Mouse (Mus musculus) spleen, postnatal 10 days (tissue): ENCODE measurements around the gene Fnbp1.

Source experiments
- DNase-seq, 2 experiments: peaks; one replicate each; pipeline ENCODE4 v3.0.0; 2021 to 2022; ENCODE audit warnings: low spot score in 2 of 2

Fnbp1 gene

DNA sequence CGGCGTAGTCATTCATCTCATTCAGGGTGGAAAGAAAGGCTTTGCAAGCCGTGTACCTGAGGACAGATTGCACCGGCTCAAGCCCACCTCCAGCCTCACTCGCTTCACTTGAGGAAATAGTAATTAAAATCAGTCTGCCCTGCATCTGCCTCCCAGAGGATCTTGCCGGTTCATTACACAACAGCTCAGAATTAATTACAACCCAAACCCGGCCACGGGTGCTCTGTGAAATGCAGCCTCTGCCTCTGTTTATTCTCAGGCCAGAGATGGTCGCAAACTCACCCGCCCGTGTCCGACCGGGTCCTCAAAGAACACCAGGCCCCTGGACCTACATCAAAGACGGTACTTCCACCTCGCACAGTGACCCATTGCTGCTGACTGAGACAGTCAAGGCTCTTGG is 45.7 kb downstream of the Fnbp1 start:
- DNase-seq: no peak

- DNase-seq: no peak
These were observed 47.2 kb downstream of the Fnbp1 start for GRCm38 (mm10) chr2:31094565-31094964.

- no peak for DNase-seq
These were observed 48.9 kb downstream of the Fnbp1 start for GRCm38 (mm10) chr2:31092939-31093338.

GRCm38 (mm10) chr2:31091182-31091581 is 50.6 kb downstream of the Fnbp1 start:
- DNase-seq: no peak

- DNase-seq: no peak
These were observed 52.2 kb downstream of the Fnbp1 start for GRCm38 (mm10) chr2:31089607-31090006.

GRCm38 (mm10) chr2:31088871-31089270 is 52.9 kb downstream of the Fnbp1 start:
- no peak for DNase-seq

GRCm38 (mm10) chr2:31087663-31088661 is 53.8 kb downstream of the Fnbp1 start:
- peak in 1 of 2 experiments; percentile 34 for DNase-seq

DNA sequence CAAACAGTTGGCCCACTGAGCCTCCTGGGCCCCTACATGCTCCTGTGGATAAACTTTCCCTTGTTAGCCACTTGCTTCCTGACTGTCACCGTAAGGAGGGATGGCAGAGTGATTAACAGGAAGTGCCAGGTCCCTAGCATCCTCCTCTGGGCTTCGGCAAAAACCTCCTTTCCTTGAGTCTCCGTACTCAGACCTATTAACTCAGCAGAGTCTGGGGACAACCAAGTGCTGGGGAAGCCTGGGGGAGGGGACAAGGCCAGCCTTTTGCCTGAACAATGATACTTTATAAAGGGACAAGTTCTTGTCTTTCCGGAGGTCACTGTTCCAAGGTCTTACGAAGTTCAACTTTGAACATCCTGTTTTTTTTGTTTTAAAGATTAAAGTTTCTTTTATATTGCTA is 54.7 kb downstream of the Fnbp1 start:
- DNase-seq: peak in 1 of 2 experiments; percentile 29

GRCm38 (mm10) chr2:31086543-31086942 is 55.3 kb downstream of the Fnbp1 start:
- DNase-seq: no peak

GRCm38 (mm10) chr2:31084169-31084850 is 57.5 kb downstream of the Fnbp1 start:
- DNase-seq: no peak

DNA sequence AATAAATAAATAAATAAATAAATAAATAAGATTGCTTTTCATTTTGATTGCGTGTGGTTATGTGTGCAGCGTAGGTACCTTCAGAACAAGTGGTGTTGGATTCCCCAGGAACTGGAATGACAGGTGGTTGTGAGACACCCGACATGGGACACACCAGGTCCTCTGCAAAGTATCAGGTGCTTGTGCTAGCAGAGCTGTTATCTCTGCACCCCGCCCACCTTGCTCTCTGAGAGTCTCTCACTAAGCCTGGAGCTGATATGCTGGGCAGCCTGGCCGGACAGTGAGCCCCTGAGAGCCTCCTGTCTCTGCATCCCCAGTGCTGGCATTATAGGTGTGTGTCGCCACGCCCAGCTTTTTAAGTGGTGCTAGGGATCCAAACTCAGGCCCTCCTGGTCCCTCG is 58.4 kb downstream of the Fnbp1 start:
- DNase-seq: no peak

GRCm38 (mm10) chr2:31082639-31083038 is 59.2 kb downstream of the Fnbp1 start:
- DNase-seq: peak; percentile 27 to 74

DNA sequence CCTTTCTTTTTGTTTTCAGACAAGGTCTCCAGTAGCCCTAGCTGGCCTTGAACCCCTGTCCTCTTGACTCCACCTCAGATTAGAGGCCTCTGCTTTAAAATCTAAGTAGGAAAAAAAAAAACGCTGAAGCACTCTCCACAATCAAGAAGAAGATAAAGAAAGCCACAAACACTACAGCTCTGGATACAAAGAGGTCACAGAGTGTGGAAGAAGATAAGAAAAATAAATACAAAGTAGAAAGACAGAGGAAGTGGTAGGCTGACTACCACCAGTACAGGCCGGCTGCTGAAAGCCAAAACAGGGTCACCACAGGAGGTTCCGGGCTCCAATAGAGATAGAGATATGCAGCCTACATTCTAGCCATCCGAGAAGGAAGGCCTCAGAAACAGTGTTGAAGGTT is 60.5 kb downstream of the Fnbp1 start:
- DNase-seq: no peak

DNA sequence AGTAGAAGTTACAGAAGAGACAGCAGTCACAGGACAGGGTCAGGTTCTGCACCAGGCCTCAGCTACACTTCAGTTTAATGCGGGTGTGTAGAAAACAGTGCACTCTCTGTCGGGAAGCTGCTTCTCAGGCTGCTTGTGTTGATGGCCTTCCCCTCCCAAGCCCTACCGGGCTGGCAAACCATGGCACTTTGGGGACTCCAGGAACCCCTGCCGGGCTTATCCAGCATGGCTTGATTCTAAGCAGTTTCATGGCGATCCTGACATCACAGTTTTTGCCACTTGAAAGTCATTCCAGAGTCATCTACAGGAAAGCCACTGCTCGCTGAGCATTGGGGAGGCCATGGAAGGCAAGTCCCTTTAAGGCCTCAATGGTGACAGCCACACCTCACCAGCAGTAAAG is 62.7 kb downstream of the Fnbp1 start:
- no peak for DNase-seq

GRCm38 (mm10) chr2:31077574-31077973 is 64.2 kb downstream of the Fnbp1 start:
- no peak for DNase-seq

DNA sequence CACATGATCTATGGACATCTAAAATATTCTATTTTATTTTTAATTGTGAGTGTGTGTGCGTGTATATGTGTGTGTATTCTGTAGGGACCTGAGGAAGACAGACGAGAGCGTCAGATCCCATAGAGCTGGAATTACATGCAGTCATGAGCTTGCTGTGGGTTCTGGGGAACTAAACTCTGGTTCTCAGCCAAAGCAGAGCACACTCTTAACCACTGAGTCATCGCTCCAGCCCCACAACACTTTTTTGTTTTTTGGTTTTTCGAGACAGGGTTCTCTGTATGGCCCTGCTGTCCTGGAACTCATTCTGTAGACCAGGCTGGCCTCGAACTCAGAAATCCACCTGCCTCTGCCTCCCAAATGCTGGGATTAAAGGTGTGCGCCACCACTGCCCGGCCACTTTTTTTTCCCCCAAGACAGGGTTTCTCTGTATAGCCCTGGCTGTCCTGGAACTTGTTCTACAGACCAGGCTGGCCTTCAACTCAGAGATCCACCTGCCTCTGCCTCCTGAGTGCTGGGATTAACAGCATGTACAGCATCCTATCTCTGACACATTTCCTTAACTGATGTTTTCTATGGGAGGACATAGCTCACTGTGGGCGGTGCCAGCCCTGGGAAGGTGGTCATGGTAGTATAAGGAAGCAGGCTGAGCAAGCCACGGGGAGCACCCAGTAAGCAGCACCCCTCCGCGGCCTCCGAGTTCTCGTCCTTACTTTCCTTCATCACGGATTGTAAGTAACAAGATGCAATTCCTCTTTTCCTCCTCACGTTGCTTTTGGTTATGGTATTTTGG is 65.3 kb downstream of the Fnbp1 start:
- DNase-seq: no peak

DNA sequence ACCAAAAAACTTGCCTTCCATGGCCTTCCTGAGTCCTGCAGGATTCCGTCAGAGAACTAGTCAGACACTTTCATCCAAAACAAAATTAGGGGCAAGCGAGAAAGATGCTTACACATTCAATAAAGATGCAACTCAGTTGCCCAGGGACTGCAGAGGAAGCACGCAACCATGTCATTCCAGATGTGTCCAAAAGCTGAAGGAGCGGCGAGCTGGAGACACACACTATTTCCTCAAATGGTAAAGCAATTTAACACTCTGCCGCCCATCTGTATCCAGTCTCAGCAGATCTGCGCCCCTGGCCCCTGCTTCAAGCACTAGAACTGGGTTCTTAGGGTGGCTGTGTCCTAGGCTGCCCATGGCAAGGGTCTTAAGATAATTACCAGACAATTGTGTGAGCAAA is 66.0 kb downstream of the Fnbp1 start:
- no peak for DNase-seq

GRCm38 (mm10) chr2:31075168-31075567 is 66.6 kb downstream of the Fnbp1 start:
- DNase-seq: no peak

DNA sequence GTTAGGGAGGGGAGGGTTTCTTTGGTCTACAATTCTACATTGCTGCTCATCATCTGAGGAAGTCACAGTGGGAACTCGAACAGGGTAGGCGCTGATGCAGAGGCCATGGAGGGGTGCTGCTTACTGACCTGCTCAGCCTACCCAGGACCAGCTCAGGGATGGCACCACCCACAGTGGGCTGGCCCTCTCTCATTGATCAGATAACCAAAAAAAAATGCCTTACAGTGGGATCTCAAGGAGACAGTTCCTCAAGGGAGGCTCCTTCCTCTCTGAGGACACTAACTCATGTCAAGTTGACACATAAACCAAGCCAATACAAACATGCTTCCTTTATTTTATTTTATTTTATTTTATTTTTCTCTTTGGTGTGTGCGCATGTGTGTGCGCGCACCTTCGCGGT is 72.3 kb downstream of the Fnbp1 start:
- DNase-seq: no peak

GRCm38 (mm10) chr2:31069114-31069445 is 72.7 kb downstream of the Fnbp1 start:
- DNase-seq: no peak

GRCm38 (mm10) chr2:31068246-31069113 is 73.3 kb downstream of the Fnbp1 start:
- peak in 1 of 2 experiments; percentile 35 for DNase-seq
